Mouse (Mus musculus) midbrain, embryonic 13.5 days (tissue): ENCODE data around the gene Ncapd2. TPM values are rescaled to one million over a fixed set of nuclear protein-coding genes. Genes with fewer than 3 reads are reported as not detected.
A peak's percentile ranks its signal among the peaks of the same experiment; 100 is the strongest.

ENCODE experiments used
- ATAC-seq: fragments of 200-750 bp; cut with Nextera tagmentation; 2 replicates; pipeline ENCODE4 v1.8.0; 2017; ENCODE audit warnings: mild to moderate bottlenecking, moderate TSS enrichment, moderate library complexity
- H3K27ac ChIP-seq: fragments of 300-500 bp; sonication (generic); 2 replicates; pipeline ENCODE4 v1.5.1; 2015; ENCODE audit warnings: inconsistent platforms, mild to moderate bottlenecking, moderate library complexity
- H3K27me3 ChIP-seq: fragments of 300-500 bp; sonication (generic); 2 replicates; pipeline ENCODE4 v1.6.1; 2015; ENCODE audit warnings: mild to moderate bottlenecking, inconsistent platforms
- H3K36me3 ChIP-seq: fragments of 300-500 bp; sonication (generic); 2 replicates; pipeline ENCODE4 v1.6.1; 2015; ENCODE audit warnings: mild to moderate bottlenecking, inconsistent platforms
- H3K4me1 ChIP-seq: fragments of 300-500 bp; sonication (generic); replicated peaks from 2 replicates; pipeline ENCODE4 v1.6.1; 2015; ENCODE audit warnings: inconsistent platforms
- H3K4me2 ChIP-seq: fragments of 300-500 bp; sonication (generic); replicated peaks from 2 replicates; pipeline ENCODE4 v1.6.1; 2015; ENCODE audit warnings: moderate library complexity, mild to moderate bottlenecking, inconsistent platforms
- H3K4me3 ChIP-seq: fragments of 300-500 bp; sonication (generic); replicated peaks from 2 replicates; pipeline ENCODE4 v1.5.1; 2015; ENCODE audit warnings: mild to moderate bottlenecking, inconsistent platforms
- H3K9ac ChIP-seq: fragments of 300-500 bp; sonication (generic); replicated peaks from 2 replicates; pipeline ENCODE4 v1.6.1; 2015; ENCODE audit warnings: mild to moderate bottlenecking, inconsistent platforms
- H3K9me3 ChIP-seq: fragments of 300-500 bp; sonication (generic); 2 replicates; pipeline ENCODE4 v1.6.1; 2016; ENCODE audit warnings: mild to moderate bottlenecking, inconsistent platforms
- WGBS: fragments of 180-500 bp; shearing (Covaris S2); methylation state at CpG from one replicate; pipeline ENCODE4 v1.1.7; 2015; 5-methylcytosine and 5-hydroxymethylcytosine counted together
- polyA plus RNA-seq: library from polyadenylated mRNA; unstranded; fragments of >200 nt; fragmentation: Nextera tagmentation; extraction: Ambion mirVana; gene quantifications from 2 replicates; pipeline ENCODE4 v1.2.1, GENCODE M21; 2015

Gene Ncapd2
- polyA plus RNA-seq, result 101 and 103 TPM in 2 replicates

DNA sequence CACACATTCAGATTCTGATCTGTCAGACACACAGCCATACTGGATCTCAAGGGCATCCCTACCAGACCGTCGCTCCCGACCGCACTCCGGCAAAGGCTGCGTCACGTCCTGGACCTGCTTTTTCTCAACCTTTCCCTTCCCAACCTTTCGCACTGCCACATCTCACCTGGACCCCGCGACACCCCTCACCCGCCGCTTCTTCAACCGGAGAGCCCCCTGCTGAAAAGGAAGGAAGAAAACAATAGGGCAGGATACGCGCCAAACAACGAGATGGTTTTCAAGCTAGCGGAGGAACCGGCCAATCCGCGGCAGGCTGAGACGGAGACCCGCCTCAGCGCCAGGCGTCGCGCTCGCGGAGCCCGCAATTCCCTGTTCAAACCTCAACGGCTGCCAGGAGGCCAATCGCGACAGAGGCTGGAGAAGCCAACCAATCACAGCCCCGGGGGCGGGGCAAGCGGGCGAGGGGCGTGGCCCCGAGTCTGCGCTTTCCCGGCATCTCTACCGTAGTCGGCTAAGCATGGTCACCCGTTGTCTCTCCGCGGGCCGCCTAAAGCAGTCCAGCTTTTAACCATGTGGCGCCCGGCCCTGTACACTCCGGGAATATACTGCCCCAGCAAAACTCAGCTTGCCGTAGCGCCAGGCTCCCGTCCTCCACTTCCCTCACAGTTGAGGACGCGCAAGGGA is at the start of gene Ncapd2, which contains the start of gene Mrpl51:
Gene Ncapd2, minus strand, starts transcription at position 370 of the 684 bp plus-strand sequence.
Gene Mrpl51, plus strand, starts transcription at position 470 of the 684 bp plus-strand sequence.
- peaks cover 48% of the 10 kb centered on the region for H3K36me3 ChIP-seq
- WGBS, result under 1% methylated on average over 54 of the region's 54 CpGs

DNA sequence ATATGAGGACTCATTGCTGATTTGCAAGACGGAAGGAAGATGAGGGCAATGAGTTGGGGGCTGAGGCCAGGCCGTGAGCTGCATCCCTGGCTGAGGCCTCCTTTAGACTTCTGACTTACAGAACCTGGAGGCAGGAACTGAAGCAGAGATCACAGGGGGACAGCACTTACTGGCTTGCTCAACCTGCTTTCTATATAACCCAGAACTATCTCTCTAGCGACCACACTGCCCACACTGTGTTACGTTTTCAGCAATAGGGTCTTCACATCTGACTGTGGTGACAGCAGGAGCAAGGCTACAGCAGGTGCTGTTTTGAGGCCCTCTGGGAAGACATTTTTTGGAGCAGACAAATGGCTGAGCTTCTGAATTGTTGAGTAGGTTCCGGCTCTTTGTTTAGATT is 49.1 kb upstream of the Ncapd2 start:
- Histone ChIP-seq H3K4me1 (no peaks in the 10 kb centered on the region), H3K9ac (no peak overlapping the region), H3K4me2 (no peak overlapping the region), H3K36me3 (no peaks in the 10 kb centered on the region), H3K9me3 (no peaks in the 10 kb centered on the region), H3K4me3 (no peak overlapping the region), H3K27me3 (no peaks in the 10 kb centered on the region), H3K27ac (no peak overlapping the region)
- 88% methylated on average over 5 of the region's 5 CpGs for WGBS
- no peak for ATAC-seq

More for the DNA sequence above, at the start of gene Ncapd2, which contains the start of gene Mrpl51:
- peak within 1 kb of the TSS; percentile 72 for H3K4me3 ChIP-seq
- H3K9me3 ChIP-seq, result no peaks in the 10 kb centered on the region
- no peaks in the 10 kb centered on the region for H3K27me3 ChIP-seq
- peak within 1 kb of the TSS; percentile 83 for H3K9ac ChIP-seq
- ATAC-seq, result peak; percentile 98
- peaks cover 39% of the 10 kb centered on the region for H3K4me1 ChIP-seq
- peak within 1 kb of the TSS; percentile 100 for H3K27ac ChIP-seq
- peak within 1 kb of the TSS; percentile 90 for H3K4me2 ChIP-seq

DNA sequence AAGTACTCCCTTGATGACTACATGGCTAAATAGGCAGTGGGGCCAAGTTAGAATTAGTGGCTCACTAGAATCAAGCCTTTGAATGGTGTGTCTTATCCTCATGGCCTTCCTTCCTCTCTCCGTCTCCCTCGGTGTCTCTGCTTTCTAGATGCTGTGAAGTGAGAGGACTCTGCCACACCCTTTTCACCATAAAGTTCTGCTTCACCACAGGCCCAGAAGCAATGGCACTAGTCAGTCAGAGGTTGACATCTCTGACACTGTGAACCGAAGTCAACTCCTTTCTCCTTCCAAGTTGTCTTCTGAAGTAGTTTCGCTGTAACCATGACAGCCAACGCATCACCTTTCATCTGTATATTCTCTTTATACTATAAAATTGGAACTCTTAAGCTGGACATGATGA is 48.0 kb upstream of the Ncapd2 start:
- H3K4me1 ChIP-seq, result no peaks in the 10 kb centered on the region
- WGBS, result 94% methylated on average over 5 of the region's 5 CpGs
- no peak overlapping the region for H3K27ac ChIP-seq
- H3K4me2 ChIP-seq, result no peak overlapping the region
- no peaks in the 10 kb centered on the region for H3K9me3 ChIP-seq
- no peak overlapping the region for H3K9ac ChIP-seq
- ATAC-seq, result no peak
- no peaks in the 10 kb centered on the region for H3K36me3 ChIP-seq
- no peaks in the 10 kb centered on the region for H3K27me3 ChIP-seq
- no peak overlapping the region for H3K4me3 ChIP-seq

DNA sequence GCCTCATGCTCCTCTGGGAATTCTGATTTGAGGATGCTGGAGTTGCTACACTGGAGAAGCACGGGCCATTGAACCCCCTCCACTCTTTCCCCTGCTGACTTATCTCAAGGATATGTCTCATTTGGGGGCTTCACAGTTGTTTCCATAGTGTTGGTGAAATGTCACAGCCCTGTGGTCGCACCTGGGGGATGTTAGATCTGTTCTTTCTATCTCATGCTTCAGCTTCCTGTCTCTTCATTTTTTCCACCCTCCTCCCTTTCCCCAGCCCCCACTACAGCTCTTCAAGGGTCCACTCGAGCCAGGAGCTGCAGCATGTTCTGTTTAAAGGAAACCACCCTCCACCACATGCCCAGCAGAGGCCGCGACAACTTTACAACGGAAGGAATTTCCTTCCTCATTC is 46.9 kb upstream of the Ncapd2 start:
- no peak for ATAC-seq
- Histone ChIP-seq H3K4me2 (no peak overlapping the region), H3K36me3 (no peaks in the 10 kb centered on the region), H3K27me3 (no peaks in the 10 kb centered on the region), H3K9ac (no peak overlapping the region), H3K4me3 (no peak overlapping the region), H3K4me1 (no peaks in the 10 kb centered on the region), H3K27ac (no peak overlapping the region), H3K9me3 (no peaks in the 10 kb centered on the region)
- WGBS, result 86% methylated on average over 6 of the region's 6 CpGs

DNA sequence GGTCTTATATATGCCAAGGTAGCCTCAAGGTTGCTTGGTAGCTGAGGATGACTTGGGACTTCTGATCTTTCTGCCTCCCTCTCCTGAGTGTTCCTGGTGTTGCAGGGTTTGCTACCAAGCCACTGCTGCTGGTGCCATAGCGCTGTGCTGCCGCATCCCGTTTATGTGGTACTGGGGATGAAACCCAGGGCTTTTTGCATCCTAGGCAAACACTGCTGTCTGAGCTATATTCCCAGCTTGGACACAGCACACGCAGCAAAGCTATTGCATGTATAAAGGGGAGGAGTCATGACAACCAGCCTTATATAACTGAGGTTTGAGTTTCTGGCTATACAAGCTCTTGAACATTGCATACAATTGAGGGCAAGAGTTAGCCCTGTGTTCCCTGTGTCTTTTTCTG is 45.9 kb upstream of the Ncapd2 start:
- H3K27me3 ChIP-seq, result no peaks in the 10 kb centered on the region
- no peak overlapping the region for H3K27ac ChIP-seq
- H3K4me2 ChIP-seq, result no peak overlapping the region
- H3K9me3 ChIP-seq, result no peaks in the 10 kb centered on the region
- no peak for ATAC-seq
- no peaks in the 10 kb centered on the region for H3K36me3 ChIP-seq
- H3K4me1 ChIP-seq, result no peaks in the 10 kb centered on the region
- H3K4me3 ChIP-seq, result no peak overlapping the region
- no peak overlapping the region for H3K9ac ChIP-seq
- WGBS, result 88% methylated on average over 4 of the region's 4 CpGs

DNA sequence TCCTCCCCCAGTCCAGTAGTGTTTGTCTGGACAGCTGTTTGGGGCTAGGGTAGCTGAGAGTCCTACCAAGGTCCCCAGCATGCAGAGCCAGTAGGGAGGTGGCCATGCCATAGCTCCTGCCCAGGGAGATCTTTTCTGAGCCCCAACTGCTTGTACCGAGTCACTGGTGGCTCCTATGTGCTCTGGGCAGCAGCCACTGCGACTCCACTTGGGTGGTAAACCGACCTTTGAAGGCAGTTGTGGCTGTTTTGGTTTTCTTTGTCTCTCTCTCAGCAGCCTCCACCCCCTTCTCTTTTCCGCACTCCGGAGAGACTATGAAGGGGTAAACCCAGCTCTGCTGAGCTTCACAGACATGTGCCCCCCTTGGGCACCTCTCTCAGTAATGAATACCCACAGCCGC is 45.3 kb upstream of the Ncapd2 start, which contains the start of gene Cd27:
Gene Cd27, minus strand, starts transcription at position 229 of the 400 bp plus-strand sequence.
- no peak within 1 kb of the TSS for H3K4me2 ChIP-seq
- no peak within 1 kb of the TSS for H3K9ac ChIP-seq
- no peak within 1 kb of the TSS for H3K4me3 ChIP-seq
- H3K4me1 ChIP-seq, result peaks cover 4% of the 10 kb centered on the region
- H3K27me3 ChIP-seq, result no peaks in the 10 kb centered on the region
- ATAC-seq, result no peak
- H3K27ac ChIP-seq, result no peak within 1 kb of the TSS
- 27% methylated on average over 6 of the region's 6 CpGs for WGBS
- no peaks in the 10 kb centered on the region for H3K9me3 ChIP-seq
- H3K36me3 ChIP-seq, result no peaks in the 10 kb centered on the region

DNA sequence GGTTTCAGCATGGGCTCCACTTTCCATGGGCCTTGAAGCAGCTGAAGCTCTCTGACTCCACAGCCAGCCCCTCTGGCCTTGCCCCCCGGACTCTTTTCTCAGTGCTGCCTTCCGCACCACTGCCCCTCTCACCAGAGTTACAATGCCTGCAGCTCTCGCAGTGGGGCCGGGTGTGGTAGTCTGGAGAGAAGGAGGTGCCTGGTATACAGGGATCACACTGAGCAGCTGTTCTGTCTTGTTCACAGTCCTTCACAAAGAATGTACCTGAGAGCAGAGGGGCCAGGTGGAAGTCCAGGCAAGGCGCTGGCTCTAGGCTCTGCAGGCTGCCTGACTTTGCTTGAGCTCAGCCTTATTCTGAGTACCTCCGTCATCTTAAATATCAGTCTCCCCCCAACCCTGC is 44.8 kb upstream of the Ncapd2 start:
- no peak overlapping the region for H3K27ac ChIP-seq
- no peak for ATAC-seq
- no peaks in the 10 kb centered on the region for H3K36me3 ChIP-seq
- H3K4me3 ChIP-seq, result no peak overlapping the region
- no peaks in the 10 kb centered on the region for H3K9me3 ChIP-seq
- WGBS, result 55% methylated on average over 6 of the region's 6 CpGs
- no peaks in the 10 kb centered on the region for H3K27me3 ChIP-seq
- H3K9ac ChIP-seq, result no peak overlapping the region
- peaks cover 8% of the 10 kb centered on the region for H3K4me1 ChIP-seq
- H3K4me2 ChIP-seq, result no peak overlapping the region

DNA sequence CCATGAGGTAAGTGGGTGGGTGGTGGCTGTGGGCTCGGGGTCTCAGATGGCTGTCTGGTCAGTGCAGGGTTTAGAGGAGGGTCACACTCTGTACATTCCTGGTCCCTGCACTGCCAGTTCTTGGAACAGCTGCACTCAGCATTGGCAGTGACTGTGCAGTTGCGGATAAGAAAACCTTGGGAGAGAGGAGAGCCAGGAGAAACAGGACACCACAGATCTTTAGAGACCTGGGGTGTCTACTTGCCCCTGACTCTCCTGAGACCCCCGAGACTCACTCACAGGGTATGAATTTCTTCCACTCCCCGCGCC is 43.0 kb upstream of the Ncapd2 start:
- H3K27me3 ChIP-seq, result no peaks in the 10 kb centered on the region
- H3K27ac ChIP-seq, result no peak overlapping the region; the same call in 1 of the 2 replicates
- no peaks in the 10 kb centered on the region for H3K9me3 ChIP-seq
- H3K9ac ChIP-seq, result no peak overlapping the region
- no peaks in the 10 kb centered on the region for H3K36me3 ChIP-seq
- H3K4me2 ChIP-seq, result no peak overlapping the region
- H3K4me3 ChIP-seq, result no peak overlapping the region
- peaks cover 17% of the 10 kb centered on the region for H3K4me1 ChIP-seq
- 86% methylated on average over 5 of the region's 5 CpGs for WGBS
- ATAC-seq, result no peak

DNA sequence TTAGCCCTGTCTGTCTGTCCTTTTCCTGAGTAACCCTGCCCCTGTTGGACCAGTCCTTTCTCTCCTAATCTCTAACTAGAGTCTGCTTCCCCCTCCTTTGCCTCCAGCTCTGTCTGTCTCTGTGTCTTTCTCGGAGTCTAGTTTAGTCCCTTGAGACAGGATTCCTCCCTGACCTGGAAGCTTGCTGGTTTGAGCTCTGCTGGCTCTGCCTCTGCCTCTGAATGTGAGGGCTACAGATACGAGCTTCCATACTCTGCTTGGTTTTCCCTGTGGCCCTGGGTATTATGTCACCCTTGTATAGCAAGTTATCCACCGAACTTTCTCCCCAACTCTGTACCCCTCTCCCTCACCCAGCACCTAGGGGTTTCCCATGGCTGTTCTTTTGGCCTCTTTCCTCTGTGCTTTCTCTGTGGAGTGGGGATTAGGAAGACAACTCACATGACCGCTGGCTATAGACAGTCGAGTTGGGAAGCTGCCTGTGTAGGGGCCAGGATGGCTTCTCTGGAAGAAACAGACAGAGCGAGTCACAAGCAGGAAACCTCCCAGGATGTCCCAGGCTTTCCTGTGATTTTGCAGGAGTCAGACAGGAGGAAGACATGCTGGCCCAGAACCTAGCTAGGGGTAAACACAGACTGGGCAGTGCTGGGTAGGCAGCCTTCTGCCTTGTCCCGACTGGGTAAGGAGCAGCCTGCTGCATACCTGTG is 42.5 kb upstream of the Ncapd2 start:
- no peak for ATAC-seq
- no peak overlapping the region for H3K4me3 ChIP-seq
- WGBS, result 63% methylated on average over 7 of the region's 7 CpGs
- H3K4me1 ChIP-seq, result peaks cover 17% of the 10 kb centered on the region
- H3K9me3 ChIP-seq, result no peaks in the 10 kb centered on the region
- H3K9ac ChIP-seq, result 0 out of 2 replicates have a peak overlapping the region, but pooled peaks have one; percentile 29
- no peaks in the 10 kb centered on the region for H3K36me3 ChIP-seq
- no peak overlapping the region for H3K27ac ChIP-seq
- H3K27me3 ChIP-seq, result no peaks in the 10 kb centered on the region
- no peak overlapping the region for H3K4me2 ChIP-seq

DNA sequence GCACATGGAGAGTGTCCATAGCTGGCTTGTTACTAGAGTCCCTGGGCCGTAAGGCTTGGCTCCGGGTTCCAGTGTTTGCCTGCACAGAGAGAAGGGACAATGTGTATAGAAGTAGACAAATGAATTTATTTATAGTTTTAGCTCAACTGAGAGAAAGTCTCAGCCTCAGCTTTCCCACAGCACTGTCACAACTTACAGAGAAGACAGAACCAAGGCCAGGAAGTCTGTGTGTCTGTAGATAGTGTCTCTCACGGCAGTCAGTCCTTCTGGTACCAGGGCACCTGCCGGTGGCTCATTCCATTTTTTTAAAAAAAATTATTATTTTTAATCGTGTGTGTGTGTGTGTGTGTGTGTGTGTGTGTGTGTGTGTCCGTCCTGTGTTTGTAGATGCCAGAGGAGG is 41.0 kb upstream of the Ncapd2 start:
- Histone ChIP-seq H3K4me1 (peaks cover 17% of the 10 kb centered on the region), H3K4me2 (no peak overlapping the region), H3K4me3 (no peak overlapping the region), H3K9ac (no peak overlapping the region), H3K36me3 (no peaks in the 10 kb centered on the region), H3K9me3 (no peaks in the 10 kb centered on the region), H3K27me3 (no peaks in the 10 kb centered on the region), H3K27ac (no peak overlapping the region)
- ATAC-seq, result no peak
- 80% methylated on average over 6 of the region's 6 CpGs for WGBS

DNA sequence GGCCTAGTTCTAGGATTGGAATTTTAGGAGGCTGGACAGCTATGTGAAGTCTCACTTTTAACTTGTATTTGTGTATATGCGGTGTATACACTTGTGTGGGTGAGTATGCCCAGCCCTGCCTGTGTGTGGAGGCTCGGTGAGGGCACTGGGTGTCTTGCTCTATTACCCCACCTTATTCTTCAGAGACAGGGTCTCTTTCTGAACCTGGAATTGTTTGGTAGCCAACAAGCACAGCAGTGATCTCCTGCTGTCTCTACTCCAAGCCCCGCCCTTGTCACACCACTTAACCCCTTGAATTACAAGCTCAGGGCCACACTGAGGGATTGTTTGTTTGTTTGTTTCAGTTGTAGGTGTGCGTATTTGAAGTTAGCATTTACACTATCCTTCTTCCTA is 40.5 kb upstream of the Ncapd2 start:
- H3K27me3 ChIP-seq, result no peaks in the 10 kb centered on the region
- peak overlapping the region; percentile 64 for H3K4me2 ChIP-seq
- peak overlapping the region; percentile 38 for H3K4me3 ChIP-seq
- H3K36me3 ChIP-seq, result no peaks in the 10 kb centered on the region
- H3K27ac ChIP-seq, result no peak overlapping the region
- 69% methylated on average over 4 of the region's 4 CpGs for WGBS
- peak; percentile 7; the same call in 1 of the 2 replicates for ATAC-seq
- H3K4me1 ChIP-seq, result peaks cover 17% of the 10 kb centered on the region
- 0 out of 2 replicates have a peak overlapping the region, but pooled peaks have one; percentile 68 for H3K9ac ChIP-seq
- no peaks in the 10 kb centered on the region for H3K9me3 ChIP-seq
